Comparison of ENCODE assay signal across 8 mouse cellular contexts in the genomic region with DNA sequence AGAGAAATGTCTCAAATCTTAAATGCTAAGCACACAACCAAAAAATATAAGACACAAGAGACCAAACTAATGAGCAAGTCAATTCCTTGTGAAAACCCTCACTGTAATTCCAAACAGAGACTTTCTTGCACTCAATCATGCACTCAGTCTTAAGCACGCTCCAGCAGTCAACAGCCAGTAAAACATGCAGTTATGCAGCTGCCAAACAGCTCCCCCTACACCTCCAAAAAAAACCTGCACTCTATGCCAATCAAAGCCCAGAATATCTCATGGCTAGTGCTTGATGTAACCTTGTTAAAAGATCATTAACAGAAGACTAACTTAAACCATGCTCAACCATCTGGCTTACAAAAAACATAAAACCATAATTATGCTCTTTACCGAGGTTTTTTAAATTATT.
A peak's percentile ranks its signal among the peaks of the same experiment; 100 is the strongest.
DNase-seq lines count a peak whose midpoint lies in the region; ATAC-seq and TF ChIP-seq lines count a peak whose summit lies in the region.

No protein-coding gene starts in this region.

- no peaks in the 10 kb centered on the region for H3K4me1 ChIP-seq in forebrain, postnatal 0 days (ENCODE audit: insufficient read depth)
- no peaks in the 10 kb centered on the region for H3K4me1 ChIP-seq in forebrain, embryonic 10.5 days
- peaks cover 0 to 4% of the 10 kb centered on the region in 2 experiments; a peak in 3 of 4 replicates for H3K4me1 ChIP-seq in liver, embryonic 14.5 days (replicated peaks; ENCODE audit: control insufficient read depth in 2 of 2, insufficient read depth in 2 of 2, low read length in 1 of 2)
- H3K4me1 ChIP-seq in liver, embryonic 12.5 days, result peaks cover 4% of the 10 kb centered on the region; the same call in 1 of the 2 replicates
- H3K4me1 ChIP-seq in midbrain, embryonic 15.5 days, result no peaks in the 10 kb centered on the region

- peak; percentile 13 for DNase-seq in forebrain, postnatal 0 days
- no peak for DNase-seq in forebrain, embryonic 10.5 days (ENCODE audit: extremely low spot score, low spot score)
- no peak for DNase-seq in liver, embryonic 14.5 days (ENCODE audit: low read depth in 3 of 3, low spot score in 3 of 3)
- DNase-seq in embryo, embryonic 10.5 days (ENCODE audit: low spot score), result peak; percentile 17
- DNase-seq in testis, postnatal 14 days (ENCODE audit: low spot score), result no peak

- H3K9me3 ChIP-seq in forebrain, postnatal 0 days (ENCODE audit: low read length), result no peaks in the 10 kb centered on the region
- no peaks in the 10 kb centered on the region for H3K9me3 ChIP-seq in forebrain, embryonic 10.5 days
- H3K9me3 ChIP-seq in liver, embryonic 14.5 days (ENCODE audit: control insufficient read depth, low read length), result no peaks in the 10 kb centered on the region
- no peaks in the 10 kb centered on the region for H3K9me3 ChIP-seq in liver, embryonic 12.5 days (replicated peaks)
- no peaks in the 10 kb centered on the region for H3K9me3 ChIP-seq in midbrain, embryonic 15.5 days

- no peak for ATAC-seq in forebrain, postnatal 0 days
- no peak for ATAC-seq in liver, embryonic 14.5 days (ENCODE audit: insufficient read depth)
- ATAC-seq in liver, embryonic 12.5 days, result no peak
- peak; percentile 70 for ATAC-seq in megakaryocyte progenitor cell, adult 5-6 weeks (replicated peaks; ENCODE audit: poor library complexity)
- no peak for ATAC-seq in midbrain, embryonic 15.5 days (replicated peaks)

- no peaks in the 10 kb centered on the region for H3K27me3 ChIP-seq in forebrain, postnatal 0 days (ENCODE audit: insufficient read depth, low read length)
- H3K27me3 ChIP-seq in forebrain, embryonic 10.5 days (ENCODE audit: poor library complexity, severe bottlenecking), result no peaks in the 10 kb centered on the region
- no peaks in the 10 kb centered on the region for H3K27me3 ChIP-seq in liver, embryonic 14.5 days (ENCODE audit: control insufficient read depth, insufficient read depth, low read length)
- H3K27me3 ChIP-seq in liver, embryonic 12.5 days (replicated peaks), result no peaks in the 10 kb centered on the region
- H3K27me3 ChIP-seq in midbrain, embryonic 15.5 days (replicated peaks), result no peaks in the 10 kb centered on the region

- TF ChIP-seq EP300 in liver, embryonic 14.5 days (IDR thresholded peaks at IDR 0.05; ENCODE audit: low read depth), result no peak

- H3K4me3 ChIP-seq in forebrain, postnatal 0 days (ENCODE audit: low read depth, low read length), result no peak overlapping the region
- H3K4me3 ChIP-seq in forebrain, embryonic 10.5 days, result no peak overlapping the region
- no peak overlapping the region for H3K4me3 ChIP-seq in liver, embryonic 14.5 days (ENCODE audit: insufficient read depth in 1 of 2, low read depth in 2 of 2, low read length in 2 of 2)
- H3K4me3 ChIP-seq in liver, embryonic 12.5 days, result no peak overlapping the region
- H3K4me3 ChIP-seq in midbrain, embryonic 15.5 days, result no peak overlapping the region

- H3K27ac ChIP-seq in forebrain, postnatal 0 days (ENCODE audit: low read depth, low read length), result no peak overlapping the region
- H3K27ac ChIP-seq in forebrain, embryonic 10.5 days, result no peak overlapping the region
- H3K27ac ChIP-seq in liver, embryonic 14.5 days, result no peak overlapping the region
- no peak overlapping the region for H3K27ac ChIP-seq in liver, embryonic 12.5 days
- H3K27ac ChIP-seq in midbrain, embryonic 15.5 days, result no peak overlapping the region

- no peaks in the 10 kb centered on the region for H3K36me3 ChIP-seq in forebrain, postnatal 0 days (ENCODE audit: insufficient read depth)
- H3K36me3 ChIP-seq in forebrain, embryonic 10.5 days (replicated peaks), result no peaks in the 10 kb centered on the region
- no peaks in the 10 kb centered on the region for H3K36me3 ChIP-seq in liver, embryonic 14.5 days (replicated peaks; ENCODE audit: control insufficient read depth, insufficient read depth, low read depth)
- H3K36me3 ChIP-seq in liver, embryonic 12.5 days, result no peaks in the 10 kb centered on the region
- H3K36me3 ChIP-seq in midbrain, embryonic 15.5 days (replicated peaks), result no peaks in the 10 kb centered on the region

- no peak overlapping the region for H3K4me2 ChIP-seq in forebrain, postnatal 0 days (ENCODE audit: low read depth)
- no peak overlapping the region for H3K4me2 ChIP-seq in liver, embryonic 14.5 days (ENCODE audit: low read depth)
- no peak overlapping the region for H3K4me2 ChIP-seq in liver, embryonic 12.5 days
- no peak overlapping the region for H3K4me2 ChIP-seq in midbrain, embryonic 15.5 days

- WGBS in forebrain, postnatal 0 days, result 57% methylated on average over 2 of the region's 2 CpGs
- WGBS in forebrain, embryonic 10.5 days, result 72% methylated on average over 2 of the region's 2 CpGs
- WGBS in liver, embryonic 14.5 days (ENCODE audit: insufficient replicate concordance), result 50% methylated on average over 2 of the region's 2 CpGs
- 51% methylated on average over 2 of the region's 2 CpGs for WGBS in liver, embryonic 12.5 days (ENCODE audit: insufficient replicate concordance)
- WGBS in midbrain, embryonic 15.5 days, result 65% methylated on average over 2 of the region's 2 CpGs

- H3K9ac ChIP-seq in forebrain, postnatal 0 days, result no peak overlapping the region
- no peak overlapping the region for H3K9ac ChIP-seq in liver, embryonic 14.5 days (replicated peaks)
- H3K9ac ChIP-seq in liver, embryonic 12.5 days, result no peak overlapping the region
- H3K9ac ChIP-seq in midbrain, embryonic 15.5 days, result no peak overlapping the region

- peak; percentile 29; the same call in 1 of the 2 replicates for TF ChIP-seq CTCF in forebrain, postnatal 0 days (IDR thresholded peaks at IDR 0.05; ENCODE audit: low read depth)
- TF ChIP-seq CTCF in liver, embryonic 14.5 days (IDR thresholded peaks at IDR 0.05; ENCODE audit: low read depth), result peak; percentile 32

Comparison
In these comparisons a context has a peak if more than half of its experiments do, and no peak if none do; other contexts are left out.
1. DNase-seq: peak in forebrain, postnatal 0 days (single experiment) and embryo, embryonic 10.5 days (single experiment); none in forebrain, embryonic 10.5 days (single experiment), liver, embryonic 14.5 days (0 of 3) and testis, postnatal 14 days (single experiment).